Mouse (Mus musculus) heart, postnatal 0 days (tissue): ENCODE data around the gene Abcc10. TPM values are rescaled to one million over a fixed set of nuclear protein-coding genes. Genes with fewer than 3 reads are reported as not detected.

Experiments used
- ATAC-seq: fragments of 200-750 bp; cut with Nextera tagmentation; 2 replicates; pipeline ENCODE4 v1.8.0; 2017; ENCODE audit warnings: low read depth, moderate number of reproducible peaks, moderate library complexity; ENCODE audit not compliant: insufficient read depth
- DNase-seq: peaks from one replicate; pipeline ENCODE4 v3.0.0-alpha.2; 2016; ENCODE audit warnings: low spot score
- H3K27ac ChIP-seq: fragments of 300-500 bp; sonication (generic); 2 replicates; pipeline ENCODE4 v1.5.1; 2014; ENCODE audit warnings: low read depth, mild to moderate bottlenecking
- H3K27me3 ChIP-seq: fragments of 300-500 bp; sonication (generic); 2 replicates; pipeline ENCODE4 v1.6.1; 2014; ENCODE audit warnings: low read length, mixed read lengths; ENCODE audit not compliant: control insufficient read depth, insufficient read depth
- H3K36me3 ChIP-seq: fragments of 300-500 bp; sonication (generic); replicated peaks from 2 replicates; pipeline ENCODE4 v1.6.1; 2014; ENCODE audit warnings: low read length, mixed read lengths; ENCODE audit not compliant: control insufficient read depth, insufficient read depth
- H3K4me1 ChIP-seq: fragments of 300-500 bp; sonication (generic); 2 replicates; pipeline ENCODE4 v1.6.1; 2014; ENCODE audit warnings: antibody characterized with exemption; ENCODE audit not compliant: control insufficient read depth, insufficient read depth
- H3K4me2 ChIP-seq: fragments of 300-500 bp; sonication (generic); 2 replicates; pipeline ENCODE4 v1.6.1; 2014; ENCODE audit warnings: low read depth, mild to moderate bottlenecking, low read length, moderate library complexity
- H3K4me3 ChIP-seq: fragments of 300-500 bp; sonication (generic); 2 replicates; pipeline ENCODE4 v1.5.1; 2014; ENCODE audit warnings: low read depth, low read length
- H3K9ac ChIP-seq: fragments of 300-500 bp; sonication (generic); replicated peaks from 2 replicates; pipeline ENCODE4 v1.6.1; 2014; ENCODE audit warnings: low read depth, low read length, mixed read lengths
- H3K9me3 ChIP-seq: fragments of 300-500 bp; sonication (generic); replicated peaks from 2 replicates; pipeline ENCODE4 v1.6.1; 2016; ENCODE audit warnings: low read length; ENCODE audit not compliant: control insufficient read depth
- CTCF ChIP-seq: IDR thresholded peaks from 2 replicates; pipeline ENCODE4 v1.5.1; 2016; ENCODE audit warnings: antibody characterized with exemption, control low read depth, low read depth
- EP300 ChIP-seq: IDR thresholded peaks from 2 replicates; pipeline ENCODE4 v1.6.1; 2016; ENCODE audit warnings: antibody characterized with exemption, low read depth
- WGBS: fragments of 180-500 bp; shearing (Covaris S2); extraction: QIAGEN DNeasy Blood & Tissue Kit; methylation state at CpG from one replicate; pipeline ENCODE4 v1.1.7; 2014; 5-methylcytosine and 5-hydroxymethylcytosine counted together
- polyA plus RNA-seq: library from polyadenylated mRNA; unstranded; fragments of >200 nt; fragmentation: Nextera tagmentation; extraction: Ambion mirVana; gene quantifications from 2 replicates; pipeline ENCODE4 v1.2.1, GENCODE M21; 2015
- total RNA-seq: library from RNA; depleted of rRNA; stranded (reverse); fragments of >200 nt; gene quantifications from 2 replicates; pipeline ENCODE4 v1.2.3, GENCODE M21; 2014; ENCODE audit warnings: low replicate concordance

The Abcc10 gene
- total and polyA plus RNA-seq, 2 experiments from 2014 or later, result 4.1 to 5.8 TPM

DNA sequence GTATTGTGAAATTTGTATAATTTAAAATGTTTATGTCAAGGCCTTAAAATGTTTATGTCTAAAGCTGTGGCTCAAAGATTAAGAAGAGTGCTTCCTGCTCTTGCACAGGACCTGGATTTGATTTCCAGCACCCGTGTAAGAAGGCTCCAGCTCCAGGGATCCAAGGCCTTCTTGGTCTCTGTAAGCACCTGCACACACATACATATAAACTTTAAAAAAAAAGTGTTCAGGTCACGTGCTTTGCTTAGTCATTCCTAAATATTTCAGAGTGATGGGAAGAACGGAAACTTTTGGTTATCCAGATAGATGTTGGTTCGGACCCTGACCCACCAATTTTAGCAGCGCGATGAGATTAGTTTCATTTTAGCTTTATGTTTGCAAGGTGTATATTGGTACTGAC, 571 bp upstream of the Abcc10 start:
- H3K27me3 ChIP-seq, result no peaks in the 10 kb centered on the region
- H3K4me2 ChIP-seq, result peak overlapping the region; percentile 86
- 71% methylated on average over 6 of the region's 6 CpGs for WGBS
- no peak overlapping the region for H3K9ac ChIP-seq
- peak overlapping the region; percentile 83; the same call in 1 of the 2 replicates for H3K27ac ChIP-seq
- ATAC-seq (no peak), DNase-seq (no peak)
- H3K4me3 ChIP-seq, result peak overlapping the region; percentile 63; the same call in 1 of the 2 replicates
- H3K4me1 ChIP-seq, result 0 out of 2 replicates have a peak, but pooled peaks cover 8% of the 10 kb centered on the region
- no peaks in the 10 kb centered on the region for H3K9me3 ChIP-seq
- TF ChIP-seq CTCF (no peak), EP300 (no peak)
- H3K36me3 ChIP-seq, result 0 out of 2 replicates have a peak, but pooled peaks cover 2% of the 10 kb centered on the region

DNA sequence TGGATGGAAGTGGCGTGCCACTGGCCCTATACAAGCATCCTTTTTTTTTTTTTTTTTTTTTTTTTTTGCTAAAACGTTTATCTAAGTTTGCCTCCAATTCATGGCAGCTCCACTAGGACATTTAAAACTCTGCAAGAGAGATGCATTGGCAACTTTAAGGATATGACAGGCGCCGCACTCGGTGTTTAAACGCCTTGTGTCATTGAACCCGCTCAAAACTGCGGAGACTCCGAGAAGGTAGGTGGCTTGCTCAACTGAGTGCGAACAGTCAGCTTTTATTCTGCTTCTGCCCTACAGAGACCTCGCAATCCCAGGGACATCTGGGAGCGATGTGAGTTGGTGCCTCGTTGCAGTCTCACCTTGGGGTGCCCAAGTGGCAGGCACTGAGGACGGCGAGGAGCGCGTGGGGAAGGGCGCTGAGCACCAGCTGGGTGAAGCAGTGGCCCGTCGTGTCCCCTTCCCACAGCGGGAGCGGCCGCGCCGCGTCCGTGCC, 693 bp downstream of the Abcc10 start:
- 0 out of 2 replicates have a peak, but pooled peaks cover 8% of the 10 kb centered on the region for H3K4me1 ChIP-seq
- H3K27ac ChIP-seq, result peak overlapping the region; percentile 83
- H3K4me3 ChIP-seq, result peak overlapping the region; percentile 63
- DNase-seq (no peak), ATAC-seq (no peak; the same call in 1 of the 2 replicates)
- H3K27me3 ChIP-seq, result no peaks in the 10 kb centered on the region
- WGBS, result 2% methylated on average over 27 of the region's 27 CpGs
- no peaks in the 10 kb centered on the region for H3K9me3 ChIP-seq
- peak overlapping the region; percentile 86 for H3K4me2 ChIP-seq
- 0 out of 2 replicates have a peak, but pooled peaks cover 7% of the 10 kb centered on the region for H3K36me3 ChIP-seq
- TF ChIP-seq CTCF, result no peak
- TF ChIP-seq EP300, result no peak
- H3K9ac ChIP-seq, result peak overlapping the region; percentile 72

DNA sequence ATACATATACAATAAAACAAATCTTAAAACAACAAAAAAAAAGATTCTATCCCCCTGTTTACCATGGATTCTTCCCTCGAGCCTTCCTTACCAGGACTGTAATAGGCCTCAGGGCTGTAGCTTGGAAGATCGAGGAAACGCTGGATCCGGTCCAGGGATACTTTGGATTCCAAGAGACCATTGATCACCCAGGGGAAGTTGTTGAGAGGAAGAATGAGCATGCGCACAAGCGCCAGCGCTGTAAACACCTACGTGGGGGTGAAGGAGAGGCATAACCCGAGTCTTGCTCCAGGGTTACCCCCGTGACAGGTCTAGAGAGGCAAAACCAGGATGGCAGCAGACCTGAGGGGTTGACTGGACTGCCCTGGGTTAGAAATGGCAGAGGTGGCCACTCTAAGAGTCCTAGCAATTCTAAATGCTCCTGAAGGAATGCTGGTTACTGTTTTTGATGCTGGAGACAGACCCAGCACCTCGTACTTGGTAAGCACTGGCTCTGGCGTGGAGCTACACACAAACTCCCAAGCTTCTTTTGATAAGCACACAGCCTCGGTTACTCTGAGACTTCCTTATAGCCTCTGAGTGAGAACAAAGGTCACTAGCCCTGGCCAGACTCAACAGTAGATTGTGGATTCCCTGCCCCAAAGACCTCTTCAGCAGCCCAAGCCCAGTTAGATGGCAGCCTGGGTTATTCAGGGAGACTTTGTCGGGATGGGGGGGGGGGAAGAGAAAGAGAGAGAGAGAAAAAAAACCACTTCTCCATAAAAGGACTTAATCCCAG, 5.9 kb downstream of the Abcc10 start:
- TF ChIP-seq CTCF (no peak), EP300 (no peak)
- 81% methylated on average over 14 of the region's 14 CpGs for WGBS
- no peak overlapping the region for H3K4me3 ChIP-seq
- no peaks in the 10 kb centered on the region for H3K27me3 ChIP-seq
- DNase-seq, result no peak
- no peak overlapping the region for H3K27ac ChIP-seq
- no peaks in the 10 kb centered on the region for H3K4me1 ChIP-seq
- H3K9ac ChIP-seq, result no peak overlapping the region
- H3K9me3 ChIP-seq, result no peaks in the 10 kb centered on the region
- H3K4me2 ChIP-seq, result no peak overlapping the region
- ATAC-seq, result no peak
- peaks cover 13% of the 10 kb centered on the region; the same call in 1 of the 2 replicates for H3K36me3 ChIP-seq

DNA sequence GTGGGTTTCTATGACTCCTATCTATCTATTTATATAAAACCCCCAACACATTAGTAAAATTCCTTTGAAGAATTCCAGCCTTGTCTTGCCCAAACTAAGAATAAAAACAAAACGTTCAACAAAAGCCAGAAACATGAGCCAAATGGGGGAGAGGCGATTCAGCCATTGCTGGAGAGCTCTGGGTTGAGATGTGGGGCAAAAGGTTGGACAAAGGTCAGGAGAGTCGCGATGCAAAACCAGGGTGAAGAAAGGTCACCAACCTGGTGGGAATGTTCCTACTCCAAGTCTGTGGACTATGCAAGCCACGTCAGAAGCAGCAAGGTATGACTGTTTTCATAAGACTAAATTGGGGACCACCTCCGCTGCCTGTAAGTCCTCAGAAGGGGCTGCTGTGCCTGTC, 7.7 kb downstream of the Abcc10 start:
- Histone ChIP-seq H3K36me3 (peaks cover 13% of the 10 kb centered on the region; the same call in 1 of the 2 replicates), H3K27me3 (no peaks in the 10 kb centered on the region), H3K4me1 (no peaks in the 10 kb centered on the region), H3K4me3 (no peak overlapping the region), H3K4me2 (no peak overlapping the region), H3K27ac (no peak overlapping the region), H3K9ac (no peak overlapping the region), H3K9me3 (no peaks in the 10 kb centered on the region)
- TF ChIP-seq EP300 (no peak), CTCF (no peak)
- DNase-seq (no peak), ATAC-seq (no peak)
- WGBS, result 65% methylated on average over 6 of the region's 6 CpGs

DNA sequence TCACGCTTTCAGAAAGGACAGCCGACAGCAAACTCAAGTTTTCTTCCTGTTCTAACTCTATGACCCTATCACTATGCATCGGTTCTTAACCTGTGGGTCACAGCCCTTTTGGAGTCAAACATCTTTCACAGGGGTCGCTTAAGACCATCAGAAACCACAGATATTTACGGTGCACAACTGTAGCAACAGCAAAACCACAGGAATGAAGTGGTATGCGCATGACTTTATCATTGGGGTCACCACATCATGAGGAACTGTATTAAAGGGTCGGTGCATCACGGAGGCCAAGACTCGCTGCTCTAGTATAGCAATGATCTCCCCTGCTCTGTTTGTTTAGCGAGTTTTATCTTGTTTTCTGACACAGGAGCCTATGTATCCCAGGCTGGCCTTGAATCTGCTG, 12.3 kb downstream of the Abcc10 start:
- H3K4me2 ChIP-seq, result no peak overlapping the region
- 85% methylated on average over 10 of the region's 10 CpGs for WGBS
- H3K36me3 ChIP-seq, result 0 out of 2 replicates have a peak, but pooled peaks cover 10% of the 10 kb centered on the region
- DNase-seq (no peak), ATAC-seq (no peak)
- TF ChIP-seq EP300 (no peak), CTCF (no peak)
- no peaks in the 10 kb centered on the region for H3K27me3 ChIP-seq
- H3K4me3 ChIP-seq, result no peak overlapping the region
- no peak overlapping the region for H3K9ac ChIP-seq
- H3K27ac ChIP-seq, result no peak overlapping the region
- no peaks in the 10 kb centered on the region for H3K9me3 ChIP-seq
- no peaks in the 10 kb centered on the region for H3K4me1 ChIP-seq
